Mouse (Mus musculus): ENCODE measurements around the gene Igsf3.

Gene Igsf3

GRCm38 (mm10) chr3:101444437-101444836, 67.6 kb downstream of the Igsf3 start:
- in situ Hi-C loops (cut with MboI; ENCODE audit: low sequenced_read_pairs) = no loop called here

DNA sequence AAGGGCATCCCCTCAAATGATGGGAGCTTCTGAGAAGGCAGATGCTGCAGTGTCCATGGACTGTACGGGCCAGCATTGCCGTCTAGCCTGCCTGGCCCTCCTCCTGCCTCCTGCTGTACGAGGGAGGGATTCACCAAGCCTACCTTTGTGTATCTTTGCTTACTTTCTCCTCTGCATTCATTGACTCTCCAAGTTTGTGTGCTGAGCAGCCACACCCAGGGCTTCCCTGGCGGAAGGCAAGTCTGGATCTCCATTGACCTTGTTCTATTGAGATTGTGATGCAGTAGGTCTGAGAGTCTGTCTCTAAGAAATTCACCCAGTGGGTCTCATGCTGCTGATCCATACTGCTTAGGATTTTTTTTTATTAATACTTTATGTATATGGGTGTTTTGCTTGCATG, 70.4 kb downstream of the Igsf3 start:
- in situ Hi-C loops (cut with MboI; ENCODE audit: low sequenced_read_pairs) = no loop called here

GRCm38 (mm10) chr3:101448765-101449164, 71.9 kb downstream of the Igsf3 start:
- in situ Hi-C loops (cut with MboI; ENCODE audit: low sequenced_read_pairs) = no loop called here

DNA sequence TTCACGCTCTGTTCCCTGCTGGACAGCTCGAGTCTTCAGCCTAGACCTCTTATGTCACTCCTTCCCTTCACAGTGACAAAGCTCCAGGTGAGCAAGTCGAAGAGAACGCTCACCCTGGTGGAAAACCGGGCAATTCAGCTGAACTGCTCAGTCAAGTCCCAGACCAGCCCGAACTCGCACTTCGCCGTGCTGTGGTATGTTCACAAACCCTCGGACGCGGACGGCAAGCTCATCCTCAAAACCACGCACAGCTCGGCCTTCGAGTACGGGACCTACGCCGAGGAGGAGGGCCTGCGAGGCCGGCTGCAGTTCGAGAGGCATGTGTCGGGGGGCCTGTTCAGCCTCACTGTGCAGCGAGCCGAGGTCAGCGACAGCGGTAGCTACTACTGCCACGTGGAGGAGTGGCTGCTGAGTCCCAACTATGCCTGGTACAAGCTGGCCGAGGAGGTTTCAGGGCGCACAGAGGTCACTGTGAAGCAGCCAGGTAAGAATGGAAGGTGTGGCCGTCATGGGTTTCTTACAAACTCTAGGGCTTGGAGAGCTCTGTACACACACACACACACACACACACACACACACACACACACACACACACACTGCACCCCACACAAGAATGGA, 74.0 kb downstream of the Igsf3 start:
- in situ Hi-C loops (cut with MboI; ENCODE audit: low sequenced_read_pairs) = no loop called here

DNA sequence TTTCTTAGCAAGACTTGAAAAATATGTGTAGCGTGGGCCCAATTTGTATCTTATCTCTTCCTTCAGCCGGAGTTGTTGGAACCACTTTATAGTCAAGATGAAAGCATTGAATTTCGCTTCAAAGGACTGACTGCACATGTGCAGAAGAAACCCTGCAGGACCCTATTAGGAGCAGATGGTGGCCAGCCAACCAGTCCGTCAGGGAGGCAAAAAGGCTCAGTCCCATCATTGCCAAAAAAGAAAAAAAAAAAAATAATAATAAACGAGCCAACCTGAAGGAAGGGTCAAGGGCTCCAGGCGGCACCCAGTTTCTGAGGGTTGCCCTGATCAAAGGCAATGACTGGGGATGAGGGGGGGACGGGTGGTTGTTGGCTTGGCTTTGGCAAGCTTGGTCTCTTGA, 83.7 kb downstream of the Igsf3 start:
- in situ Hi-C loops (cut with MboI; ENCODE audit: low sequenced_read_pairs) = no loop called here

- in situ Hi-C loops (cut with MboI; ENCODE audit: low sequenced_read_pairs) = no loop called here
Observed at GRCm38 (mm10) chr3:101461046-101461445, 84.2 kb downstream of the Igsf3 start.

- in situ Hi-C loops (cut with MboI; ENCODE audit: low sequenced_read_pairs) = no loop called here
Observed at GRCm38 (mm10) chr3:101461816-101462215, 84.9 kb downstream of the Igsf3 start.

DNA sequence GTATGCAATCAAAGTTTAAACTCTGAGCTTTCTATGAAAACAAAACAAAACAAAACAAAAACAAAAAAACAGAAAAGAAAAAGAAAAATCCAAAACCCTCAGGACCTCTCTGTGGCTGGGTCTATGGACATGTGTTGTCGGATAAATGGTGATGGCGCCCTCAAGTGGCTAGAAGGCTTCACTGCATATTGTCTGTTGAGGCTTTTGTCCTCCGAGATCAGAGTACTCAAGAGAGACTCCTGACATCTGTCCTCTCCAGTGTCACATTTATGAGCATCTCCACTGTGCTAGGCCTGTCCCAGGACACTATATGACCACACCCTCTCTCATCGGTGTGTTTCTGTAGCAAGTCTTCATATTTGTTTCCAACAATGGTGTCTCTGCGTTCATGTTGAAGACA, 85.4 kb downstream of the Igsf3 start:
- in situ Hi-C loops (cut with MboI; ENCODE audit: low sequenced_read_pairs) = no loop called here

DNA sequence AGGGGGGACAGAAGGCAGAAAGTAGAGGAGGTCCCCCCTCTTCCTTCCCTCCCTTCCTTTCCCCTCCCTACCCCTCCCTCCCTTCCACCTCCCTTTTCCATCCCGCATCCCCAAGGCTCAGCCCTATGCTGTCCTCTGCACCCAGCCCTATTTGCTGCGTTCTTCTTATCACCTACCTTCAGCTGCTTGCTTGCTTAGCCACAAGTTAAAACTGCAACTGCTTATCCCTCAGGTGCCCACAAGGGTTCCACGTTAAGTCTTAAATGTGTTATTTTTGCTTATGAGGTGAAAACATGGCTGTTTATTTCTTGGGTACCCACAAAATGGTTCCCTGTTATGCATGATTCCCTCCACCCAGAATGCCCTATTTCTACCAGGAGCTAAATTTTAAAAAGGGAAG, 86.6 kb downstream of the Igsf3 start:
- in situ Hi-C loops (cut with MboI; ENCODE audit: low sequenced_read_pairs) = no loop called here

GRCm38 (mm10) chr3:101469675-101470074, 92.8 kb downstream of the Igsf3 start:
- in situ Hi-C loops (cut with MboI; ENCODE audit: low sequenced_read_pairs) = no loop called here

DNA sequence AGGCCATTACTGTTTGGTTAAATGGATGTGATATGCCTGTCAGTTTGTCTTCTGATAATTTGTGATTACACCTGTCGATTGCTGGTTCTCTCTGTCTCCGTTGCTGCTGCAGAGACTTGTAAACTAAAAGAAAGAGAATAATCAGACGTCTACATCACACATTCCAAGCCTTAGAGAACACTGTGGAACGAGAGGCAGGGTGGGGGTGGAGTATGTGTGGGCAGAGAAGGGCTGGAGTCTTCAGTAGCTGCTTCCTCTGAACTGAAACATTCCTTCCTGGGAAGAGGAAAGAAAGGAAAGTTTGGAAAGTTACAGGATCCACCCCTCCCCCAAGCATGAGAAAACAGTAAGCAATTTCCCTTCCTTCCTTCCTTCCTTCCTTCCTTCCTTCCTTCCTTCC, 95.0 kb downstream of the Igsf3 start:
- in situ Hi-C loops (cut with MboI; ENCODE audit: low sequenced_read_pairs) = no loop called here

DNA sequence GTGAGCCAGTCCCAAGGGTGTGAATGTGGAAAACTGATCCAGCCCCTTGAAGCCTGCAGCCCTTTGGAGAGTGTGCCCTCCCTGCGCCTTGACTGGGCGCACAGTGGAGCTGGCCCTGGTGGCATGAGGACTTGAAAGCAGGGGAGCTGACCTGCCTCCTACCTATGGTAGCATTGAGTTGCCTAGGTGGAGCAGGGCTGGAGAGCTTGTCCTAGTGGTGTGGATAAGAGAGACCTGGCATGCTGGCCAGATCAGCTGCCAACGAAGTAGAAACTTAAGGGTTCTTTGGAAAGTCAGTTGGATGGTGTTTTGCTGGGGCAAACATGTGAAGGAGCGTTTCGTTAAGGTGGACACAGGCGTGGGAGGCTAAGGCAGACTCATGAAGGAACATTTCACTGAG, 105.1 kb downstream of the Igsf3 start:
- in situ Hi-C loops (cut with MboI; ENCODE audit: low sequenced_read_pairs) = no loop called here

DNA sequence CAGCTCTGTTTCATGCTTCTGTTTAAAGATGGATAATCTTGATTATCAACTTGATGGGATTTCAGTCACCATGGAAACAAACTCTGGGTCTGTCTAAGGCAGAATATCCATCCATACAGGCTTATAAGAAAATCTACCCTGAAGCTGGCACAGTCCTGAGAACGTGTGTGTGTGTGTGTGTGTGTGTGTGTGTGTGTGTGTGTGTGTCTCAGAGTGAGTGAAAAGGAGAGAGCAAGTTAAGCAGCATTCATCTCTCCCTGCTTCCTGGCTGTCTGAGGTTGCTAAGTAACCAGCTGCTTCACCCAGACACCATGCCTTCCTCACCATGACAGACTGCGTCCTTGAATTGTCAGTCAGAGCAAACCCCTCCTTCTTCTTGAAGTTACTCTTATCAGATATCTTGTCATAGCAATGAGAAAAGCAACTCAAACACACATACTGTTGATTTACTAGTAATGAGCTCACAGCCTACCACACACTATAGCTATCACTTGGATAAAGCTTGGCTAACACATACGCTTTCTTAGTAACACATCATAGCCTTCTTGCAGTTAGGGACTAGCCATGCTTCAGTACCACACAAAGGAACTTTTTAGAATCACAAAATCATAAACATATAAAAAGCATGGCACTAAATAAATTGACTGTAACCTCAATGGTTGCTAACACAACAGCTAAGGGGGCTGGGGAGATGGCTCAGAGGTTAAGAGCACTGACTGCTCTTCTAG, 106.5 kb downstream of the Igsf3 start:
- in situ Hi-C loops (cut with MboI; ENCODE audit: low sequenced_read_pairs) = no loop called here

DNA sequence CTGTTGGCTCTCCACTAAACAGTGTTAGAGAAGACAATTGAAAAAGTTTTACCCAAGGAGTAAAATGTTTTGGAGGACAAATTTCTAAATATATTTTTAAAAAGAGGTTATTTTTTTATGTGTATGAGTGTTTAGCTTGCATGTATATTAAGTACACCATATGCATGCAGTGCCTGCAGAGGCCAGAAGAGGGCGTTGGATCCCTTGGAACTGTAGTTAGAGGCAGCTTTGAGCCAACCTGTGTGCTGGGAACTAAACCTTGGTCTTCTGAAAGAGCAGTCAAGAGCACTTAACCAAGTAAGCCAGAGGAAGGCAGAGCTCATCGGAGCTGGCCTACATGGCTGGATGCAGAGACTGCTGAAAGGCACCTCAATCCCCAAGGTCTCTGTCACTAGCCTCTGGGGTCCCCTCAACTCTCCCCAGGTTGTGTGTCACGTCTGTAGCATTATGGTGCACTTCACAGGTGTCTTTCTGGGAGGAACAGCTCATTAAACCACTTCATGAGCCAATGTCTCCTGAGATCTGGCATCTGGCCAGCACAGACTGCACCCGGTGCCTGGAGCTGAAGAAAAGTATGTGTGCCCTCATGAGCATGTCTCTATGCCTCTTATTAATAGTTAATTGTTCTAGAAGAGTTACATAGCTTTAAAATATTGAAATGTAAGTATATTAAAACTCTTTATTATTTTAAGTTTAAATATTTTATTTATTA, 109.3 kb downstream of the Igsf3 start:
- in situ Hi-C loops (cut with MboI; ENCODE audit: low sequenced_read_pairs) = no loop called here

GRCm38 (mm10) chr3:101487436-101487835, 110.6 kb downstream of the Igsf3 start:
- in situ Hi-C loops (cut with MboI; ENCODE audit: low sequenced_read_pairs) = no loop called here

GRCm38 (mm10) chr3:101488204-101488603, 111.3 kb downstream of the Igsf3 start:
- in situ Hi-C loops (cut with MboI; ENCODE audit: low sequenced_read_pairs) = no loop called here

- in situ Hi-C loops (cut with MboI; ENCODE audit: low sequenced_read_pairs) = no loop called here
Observed at GRCm38 (mm10) chr3:101490515-101490914, 113.6 kb downstream of the Igsf3 start.

DNA sequence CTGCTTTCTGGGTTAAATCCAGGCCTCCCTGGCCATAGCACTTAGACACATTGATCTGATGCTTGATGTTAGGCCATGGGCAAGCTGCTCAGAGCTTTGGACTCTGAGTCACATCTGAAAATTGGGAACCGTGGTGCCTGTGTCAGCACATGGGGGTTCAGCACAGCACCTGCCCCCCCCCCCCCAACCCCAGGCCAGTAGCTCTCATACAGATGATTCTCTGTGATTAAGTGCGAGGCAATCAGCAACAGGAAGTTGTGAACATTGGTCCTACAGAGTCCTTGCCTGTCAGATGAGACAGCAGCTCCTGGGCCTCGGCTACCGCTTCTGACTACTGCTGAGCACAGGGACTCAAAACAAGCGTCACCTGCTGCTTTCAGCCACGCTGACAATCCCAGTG, 116.0 kb downstream of the Igsf3 start:
- in situ Hi-C loops (cut with MboI; ENCODE audit: low sequenced_read_pairs) = no loop called here

- in situ Hi-C loops (cut with MboI; ENCODE audit: low sequenced_read_pairs) = no loop called here
Observed at GRCm38 (mm10) chr3:101493937-101494459, 117.1 kb downstream of the Igsf3 start.

DNA sequence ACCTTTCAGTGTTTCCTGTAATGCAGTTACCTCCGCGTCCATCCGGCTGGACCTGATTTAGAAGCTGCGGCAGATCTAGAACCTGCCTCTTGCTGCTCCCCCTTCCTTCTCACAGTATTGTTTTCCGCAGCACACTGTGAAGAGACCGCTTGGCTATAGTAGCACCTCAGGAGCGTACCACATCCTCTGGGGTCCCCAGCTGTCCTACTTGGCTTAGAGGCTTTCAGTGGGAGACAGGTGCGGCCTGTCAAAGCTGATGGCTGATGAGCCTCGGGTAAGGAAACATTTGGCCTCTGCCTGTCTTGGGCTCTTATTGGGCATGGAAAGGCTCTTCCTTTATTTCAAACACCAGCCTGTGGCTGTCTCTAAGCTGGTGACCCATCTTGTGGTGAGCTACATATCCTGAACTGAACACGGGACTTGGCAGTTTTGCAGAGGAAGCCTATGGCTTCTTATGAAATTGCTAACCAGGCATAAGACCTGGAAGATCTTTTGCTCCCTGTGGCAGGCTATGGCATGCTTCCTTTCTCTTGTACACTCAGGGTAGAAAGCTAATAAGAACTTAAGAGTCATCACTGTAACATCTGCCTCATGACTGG, 120.6 kb downstream of the Igsf3 start:
- in situ Hi-C loops (cut with MboI; ENCODE audit: low sequenced_read_pairs) = no loop called here

DNA sequence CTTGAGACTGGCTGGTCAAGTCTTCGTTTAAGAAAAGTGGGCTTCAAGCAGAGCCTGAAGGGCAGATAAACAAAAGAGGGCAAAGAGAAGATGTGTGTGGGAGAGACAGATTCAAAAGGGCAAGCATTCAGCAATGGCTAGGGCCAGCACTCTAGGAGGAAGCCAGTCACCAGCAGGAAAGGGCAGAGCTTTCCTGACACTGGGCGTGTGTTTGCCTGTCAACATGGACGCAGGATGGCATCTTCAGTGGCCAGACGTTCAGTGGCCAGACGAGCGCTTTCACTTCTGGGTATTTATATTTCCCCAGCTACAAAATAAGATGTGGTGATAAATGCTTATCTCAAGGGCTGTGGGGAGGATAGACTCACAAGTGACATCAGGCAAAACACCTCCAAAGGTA, 123.0 kb downstream of the Igsf3 start:
- in situ Hi-C loops (cut with MboI; ENCODE audit: low sequenced_read_pairs) = no loop called here
